Mouse (Mus musculus) left cerebral cortex, postnatal 10 days (tissue): ENCODE results near the gene Cggbp1. TPM values are rescaled to one million over a fixed set of nuclear protein-coding genes. Genes with fewer than 3 reads are reported as not detected.

Source experiments
- DNase-seq, 2 experiments: peaks; one replicate each; pipeline ENCODE4 v3.0.0; 2021 to 2022; ENCODE audit warnings: low spot score in 2 of 2, mixed read lengths in 1 of 2; ENCODE audit errors: extremely low spot score in 1 of 2
- intact Hi-C: fragments of 180-260 bp; cut with DNase I; formaldehyde crosslinking; loops from one replicate; pipeline ENCODE4 v1.15.1; 2025
- total RNA-seq, 2 experiments: library from RNA; stranded (reverse); gene quantifications; 2 replicates each; pipeline ENCODE4 v1.2.3; 2021

Cggbp1 gene
- total RNA-seq, 2 experiments from 2014 or later = 53.6 to 58.1 TPM

- intact Hi-C loops = no loop called here
- DNase-seq = no peak
These were observed 17.8 kb downstream of the Cggbp1 start for GRCm38 (mm10) chr16:64869621-64870020.

GRCm38 (mm10) chr16:64872296-64872695 is 20.5 kb downstream of the Cggbp1 start:
- DNase-seq = no peak
- intact Hi-C loops = no loop called here

GRCm38 (mm10) chr16:64872841-64873240 is 21.0 kb downstream of the Cggbp1 start:
- intact Hi-C loops = no loop called here
- DNase-seq = no peak

GRCm38 (mm10) chr16:64873416-64874305 is 21.9 kb downstream of the Cggbp1 start:
- peak; percentile 21 to 62 for DNase-seq
- intact Hi-C loops = no loop called here

- intact Hi-C loops = no loop called here
- no peak for DNase-seq
These were observed 23.6 kb downstream of the Cggbp1 start for GRCm38 (mm10) chr16:64875384-64875783.

GRCm38 (mm10) chr16:64875822-64876221 is 24.0 kb downstream of the Cggbp1 start:
- intact Hi-C loops = no loop called here
- no peak for DNase-seq

- intact Hi-C loops = no loop called here
- no peak for DNase-seq
These were observed 25.0 kb downstream of the Cggbp1 start for GRCm38 (mm10) chr16:64876631-64877265.

- DNase-seq = no peak
- intact Hi-C loops = no loop called here
These were observed 25.5 kb downstream of the Cggbp1 start for GRCm38 (mm10) chr16:64877314-64877713.

GRCm38 (mm10) chr16:64878611-64879132 is 26.9 kb downstream of the Cggbp1 start:
- DNase-seq = no peak
- intact Hi-C loops = no loop called here

- DNase-seq = no peak
- intact Hi-C loops = no loop called here
These were observed 27.9 kb downstream of the Cggbp1 start for GRCm38 (mm10) chr16:64879735-64880134.

- intact Hi-C loops = no loop called here
- DNase-seq = no peak
These were observed 29.2 kb downstream of the Cggbp1 start for GRCm38 (mm10) chr16:64880986-64881385.

GRCm38 (mm10) chr16:64881442-64881841 is 29.6 kb downstream of the Cggbp1 start:
- intact Hi-C loops = no loop called here
- DNase-seq = no peak

GRCm38 (mm10) chr16:64883896-64884295 is 32.1 kb downstream of the Cggbp1 start:
- intact Hi-C loops = no loop called here

GRCm38 (mm10) chr16:64884420-64884838 is 32.6 kb downstream of the Cggbp1 start:
- no peak for DNase-seq
- intact Hi-C loops = no loop called here

More at GRCm38 (mm10) chr16:64883896-64884295, 32.1 kb downstream of the Cggbp1 start:
- DNase-seq = no peak

GRCm38 (mm10) chr16:64885142-64885541 is 33.3 kb downstream of the Cggbp1 start:
- intact Hi-C loops = no loop called here
- DNase-seq = no peak

GRCm38 (mm10) chr16:64885547-64885946 is 33.8 kb downstream of the Cggbp1 start:
- no peak for DNase-seq
- intact Hi-C loops = no loop called here

- no peak for DNase-seq
- intact Hi-C loops = no loop called here
These were observed 37.7 kb downstream of the Cggbp1 start for GRCm38 (mm10) chr16:64889496-64889895.

GRCm38 (mm10) chr16:64899084-64899483 is 47.3 kb downstream of the Cggbp1 start:
- DNase-seq = no peak
- intact Hi-C loops = no loop called here

- DNase-seq = no peak
- intact Hi-C loops = loop anchor here (5.0 to 10.0 kb wide), 3 partner anchors 594 to 1111 kb away; no protein-coding TSS in a partner anchor
These were observed 51.5 kb downstream of the Cggbp1 start for GRCm38 (mm10) chr16:64903328-64903727.

- peak in 1 of 2 experiments; percentile 10 for DNase-seq
- intact Hi-C loops = loop anchor here (5.0 to 10.0 kb wide), 3 partner anchors 565 to 1108 kb away; no protein-coding TSS in a partner anchor
These were observed 55.3 kb downstream of the Cggbp1 start for GRCm38 (mm10) chr16:64907112-64907511.
